Mouse (Mus musculus): ENCODE measurements around the gene Glud1. TPM values are rescaled to one million over a fixed set of nuclear protein-coding genes. Genes with fewer than 3 reads are reported as not detected.

The Glud1 gene
- polyA plus RNA-seq, 1 experiment from 2014 or later, result 54.1 TPM

DNA sequence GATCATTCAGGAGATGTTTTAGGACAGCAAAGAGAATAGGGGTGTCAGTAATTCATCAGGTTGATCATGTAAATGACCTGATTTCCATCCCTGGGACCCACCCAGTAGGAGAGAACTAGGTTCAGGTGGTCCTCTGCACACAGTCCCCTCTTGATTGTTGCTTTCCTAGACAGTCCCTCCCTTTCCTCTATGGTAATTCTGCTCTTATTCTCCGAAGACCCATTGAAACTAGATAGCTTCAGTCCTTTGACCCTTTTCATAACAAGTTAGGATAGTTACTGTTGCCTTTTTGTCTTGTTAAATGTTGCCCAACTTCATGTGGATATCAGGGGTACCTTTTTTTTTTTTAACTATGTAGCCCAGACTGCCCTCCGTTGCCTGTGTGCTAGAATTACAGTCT, 5.8 kb downstream of the Glud1 start:
- peaks cover 15% of the 10 kb centered on the region for H3K4me1 ChIP-seq (ENCODE audit: control insufficient read depth, insufficient read depth, low read length)
- H3K36me3 ChIP-seq (ENCODE audit: control insufficient read depth, insufficient read depth), result peaks cover 13% of the 10 kb centered on the region
- no peaks in the 10 kb centered on the region for H3K27me3 ChIP-seq (ENCODE audit: control insufficient read depth, insufficient read depth, low read length)
- no peak overlapping the region for H3K9ac ChIP-seq (ENCODE audit: low read length)
- 89% methylated on average over 2 of the region's 2 CpGs for WGBS
- H3K4me3 ChIP-seq (ENCODE audit: low read length), result no peak overlapping the region
- no peaks in the 10 kb centered on the region for H3K9me3 ChIP-seq (replicated peaks; ENCODE audit: control insufficient read depth, low read length)
- H3K27ac ChIP-seq (ENCODE audit: low read length), result no peak overlapping the region
- H3K4me2 ChIP-seq (ENCODE audit: low read depth, low read length), result no peak overlapping the region
- ATAC-seq (replicated peaks; ENCODE audit: extremely low read depth, insufficient read depth, low FRiP score), result no peak

DNA sequence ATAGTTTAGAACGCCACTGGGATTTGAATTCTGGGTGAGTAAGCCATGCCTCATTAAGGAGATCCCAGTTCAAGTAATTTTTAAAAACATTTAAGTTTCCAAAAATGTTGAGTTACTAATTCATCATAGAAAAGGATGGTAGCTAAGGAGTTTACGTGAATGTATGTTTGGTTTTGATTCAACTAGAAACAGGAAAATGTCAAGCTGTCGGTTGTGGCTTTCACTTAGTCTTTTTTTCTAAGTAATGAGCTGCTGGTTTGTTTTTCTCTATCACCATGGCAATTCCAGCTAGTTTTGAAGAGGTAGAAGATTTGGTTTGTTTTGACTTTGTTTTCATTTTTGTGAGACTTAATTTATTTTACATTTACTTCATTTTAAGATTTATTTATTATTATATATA, 6.9 kb downstream of the Glud1 start:
- H3K4me3 ChIP-seq (ENCODE audit: low read length), result no peak overlapping the region
- H3K9ac ChIP-seq (ENCODE audit: low read length), result no peak overlapping the region
- peaks cover 16% of the 10 kb centered on the region for H3K36me3 ChIP-seq (ENCODE audit: control insufficient read depth, insufficient read depth)
- H3K9me3 ChIP-seq (replicated peaks; ENCODE audit: control insufficient read depth, low read length), result no peaks in the 10 kb centered on the region
- WGBS, result 81% methylated on average over 3 of the region's 3 CpGs
- no peak for ATAC-seq (replicated peaks; ENCODE audit: extremely low read depth, insufficient read depth, low FRiP score)
- H3K4me1 ChIP-seq (ENCODE audit: control insufficient read depth, insufficient read depth, low read length), result peaks cover 8% of the 10 kb centered on the region
- H3K4me2 ChIP-seq (ENCODE audit: low read depth, low read length), result no peak overlapping the region
- H3K27me3 ChIP-seq (ENCODE audit: control insufficient read depth, insufficient read depth, low read length), result no peaks in the 10 kb centered on the region
- no peak overlapping the region for H3K27ac ChIP-seq (ENCODE audit: low read length)

DNA sequence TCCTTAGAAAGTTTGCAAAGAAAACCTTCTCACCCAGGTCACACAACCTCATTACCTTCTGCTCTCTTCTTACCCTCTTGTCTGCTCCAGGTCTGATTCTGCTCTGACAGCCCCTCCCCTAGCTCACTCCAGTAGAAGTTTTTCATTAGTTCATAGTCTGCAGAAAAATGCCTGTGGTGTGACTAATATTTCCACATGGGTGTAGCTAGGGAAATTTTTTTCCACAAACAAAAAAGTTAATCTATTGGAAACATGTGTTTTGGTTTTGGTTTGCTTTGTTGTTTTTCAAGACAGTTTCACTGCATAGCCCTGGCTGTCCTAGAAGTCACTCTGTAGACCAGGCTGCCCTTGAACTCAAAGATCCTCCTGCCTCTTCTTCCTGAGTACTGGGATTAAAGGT, 7.6 kb downstream of the Glud1 start:
- Histone ChIP-seq H3K27ac (ENCODE audit: low read length) (no peak overlapping the region), H3K9ac (ENCODE audit: low read length) (no peak overlapping the region), H3K9me3 (replicated peaks; ENCODE audit: control insufficient read depth, low read length) (no peaks in the 10 kb centered on the region), H3K36me3 (ENCODE audit: control insufficient read depth, insufficient read depth) (peaks cover 19% of the 10 kb centered on the region), H3K4me1 (ENCODE audit: control insufficient read depth, insufficient read depth, low read length) (peaks cover 3% of the 10 kb centered on the region), H3K27me3 (ENCODE audit: control insufficient read depth, insufficient read depth, low read length) (no peaks in the 10 kb centered on the region), H3K4me2 (ENCODE audit: low read depth, low read length) (no peak overlapping the region), H3K4me3 (ENCODE audit: low read length) (no peak overlapping the region)
- ATAC-seq (replicated peaks; ENCODE audit: extremely low read depth, insufficient read depth, low FRiP score), result no peak

DNA sequence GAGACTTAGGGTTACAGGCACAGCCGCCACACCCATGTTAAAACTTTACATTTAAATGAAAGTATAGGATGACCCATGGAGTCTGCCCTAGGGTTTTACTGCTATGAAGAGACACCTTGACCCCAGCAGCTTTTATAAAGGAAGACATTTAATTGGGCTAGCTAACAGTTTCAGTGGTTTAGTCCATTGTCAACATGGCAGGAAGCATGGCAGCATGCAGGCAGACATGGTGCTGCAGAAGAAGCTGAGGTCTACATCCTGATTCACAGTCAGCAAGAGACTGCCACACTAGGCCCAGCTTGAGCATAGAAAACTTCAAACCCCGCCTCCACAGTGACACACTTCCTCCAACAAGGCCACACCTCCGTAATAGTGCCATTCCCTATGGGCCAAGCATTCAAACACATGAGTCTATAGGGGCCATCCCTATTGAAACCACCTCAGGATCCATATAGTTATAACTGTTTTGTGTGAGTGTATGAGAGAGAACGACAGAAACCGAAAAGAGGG, 13.1 kb downstream of the Glud1 start:
- no peak overlapping the region for H3K9ac ChIP-seq (ENCODE audit: low read length)
- no peaks in the 10 kb centered on the region for H3K4me1 ChIP-seq (ENCODE audit: control insufficient read depth, insufficient read depth, low read length)
- peaks cover 41% of the 10 kb centered on the region for H3K36me3 ChIP-seq (ENCODE audit: control insufficient read depth, insufficient read depth)
- no peak for ATAC-seq (replicated peaks; ENCODE audit: extremely low read depth, insufficient read depth, low FRiP score)
- H3K27me3 ChIP-seq (ENCODE audit: control insufficient read depth, insufficient read depth, low read length), result no peaks in the 10 kb centered on the region
- H3K9me3 ChIP-seq (replicated peaks; ENCODE audit: control insufficient read depth, low read length), result no peaks in the 10 kb centered on the region
- no peak overlapping the region for H3K4me2 ChIP-seq (ENCODE audit: low read depth, low read length)
- H3K27ac ChIP-seq (ENCODE audit: low read length), result no peak overlapping the region
- H3K4me3 ChIP-seq (ENCODE audit: low read length), result no peak overlapping the region
- WGBS, result 95% methylated on average over 5 of the region's 5 CpGs

DNA sequence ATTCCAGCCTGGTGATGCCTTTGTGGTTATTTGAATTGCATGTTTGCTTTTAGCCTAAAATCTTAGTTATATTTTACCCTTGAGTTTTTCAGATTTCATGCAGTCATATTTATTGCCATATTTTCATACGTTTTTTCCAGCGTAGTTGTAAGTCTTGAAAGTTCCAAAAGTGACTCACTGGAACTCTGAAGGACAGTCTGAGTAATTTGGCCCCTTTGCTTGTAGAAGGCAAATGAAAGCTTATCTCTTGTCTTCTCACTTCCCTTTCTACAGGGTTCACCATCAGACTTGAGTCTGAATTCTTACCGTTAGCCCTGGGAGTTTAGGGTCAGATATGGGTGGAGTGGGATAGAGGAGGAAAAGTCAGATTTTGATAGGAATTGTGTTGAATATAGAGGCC, 16.1 kb downstream of the Glud1 start:
- no peaks in the 10 kb centered on the region for H3K27me3 ChIP-seq (ENCODE audit: control insufficient read depth, insufficient read depth, low read length)
- no peak overlapping the region for H3K4me2 ChIP-seq (ENCODE audit: low read depth, low read length)
- no peaks in the 10 kb centered on the region for H3K4me1 ChIP-seq (ENCODE audit: control insufficient read depth, insufficient read depth, low read length)
- H3K9ac ChIP-seq (ENCODE audit: low read length), result no peak overlapping the region
- peaks cover 42% of the 10 kb centered on the region for H3K36me3 ChIP-seq (ENCODE audit: control insufficient read depth, insufficient read depth)
- 83% methylated on average over 3 of the region's 3 CpGs for WGBS
- H3K4me3 ChIP-seq (ENCODE audit: low read length), result no peak overlapping the region
- no peaks in the 10 kb centered on the region for H3K9me3 ChIP-seq (replicated peaks; ENCODE audit: control insufficient read depth, low read length)
- H3K27ac ChIP-seq (ENCODE audit: low read length), result no peak overlapping the region
- no peak for ATAC-seq (replicated peaks; ENCODE audit: extremely low read depth, insufficient read depth, low FRiP score)

DNA sequence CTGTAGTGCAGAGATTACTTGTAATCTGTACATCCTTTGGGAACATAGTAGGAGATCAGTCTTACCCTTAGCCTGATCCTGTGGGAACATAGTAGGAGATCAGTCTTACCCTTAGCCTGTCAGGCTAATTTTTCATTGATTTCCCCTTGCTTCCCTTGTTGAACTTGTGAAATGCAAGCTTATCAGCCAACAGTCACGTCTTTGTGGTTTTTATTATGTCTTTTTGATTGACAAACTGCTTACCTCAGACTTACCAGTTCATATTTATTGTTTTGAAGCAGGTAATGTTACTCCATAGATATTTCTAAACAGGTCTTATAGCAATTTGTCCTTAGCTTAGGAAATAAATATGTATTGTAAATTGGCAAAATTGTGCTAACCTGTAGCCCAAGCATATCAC, 17.1 kb downstream of the Glud1 start:
- Histone ChIP-seq H3K9ac (ENCODE audit: low read length) (no peak overlapping the region), H3K27ac (ENCODE audit: low read length) (no peak overlapping the region), H3K27me3 (ENCODE audit: control insufficient read depth, insufficient read depth, low read length) (no peaks in the 10 kb centered on the region), H3K4me1 (ENCODE audit: control insufficient read depth, insufficient read depth, low read length) (no peaks in the 10 kb centered on the region), H3K4me2 (ENCODE audit: low read depth, low read length) (no peak overlapping the region), H3K9me3 (replicated peaks; ENCODE audit: control insufficient read depth, low read length) (no peaks in the 10 kb centered on the region), H3K4me3 (ENCODE audit: low read length) (no peak overlapping the region), H3K36me3 (ENCODE audit: control insufficient read depth, insufficient read depth) (peaks cover 47% of the 10 kb centered on the region)
- ATAC-seq (replicated peaks; ENCODE audit: extremely low read depth, insufficient read depth, low FRiP score), result no peak
- WGBS, result 77% methylated on average over 1 of the region's 1 CpGs

DNA sequence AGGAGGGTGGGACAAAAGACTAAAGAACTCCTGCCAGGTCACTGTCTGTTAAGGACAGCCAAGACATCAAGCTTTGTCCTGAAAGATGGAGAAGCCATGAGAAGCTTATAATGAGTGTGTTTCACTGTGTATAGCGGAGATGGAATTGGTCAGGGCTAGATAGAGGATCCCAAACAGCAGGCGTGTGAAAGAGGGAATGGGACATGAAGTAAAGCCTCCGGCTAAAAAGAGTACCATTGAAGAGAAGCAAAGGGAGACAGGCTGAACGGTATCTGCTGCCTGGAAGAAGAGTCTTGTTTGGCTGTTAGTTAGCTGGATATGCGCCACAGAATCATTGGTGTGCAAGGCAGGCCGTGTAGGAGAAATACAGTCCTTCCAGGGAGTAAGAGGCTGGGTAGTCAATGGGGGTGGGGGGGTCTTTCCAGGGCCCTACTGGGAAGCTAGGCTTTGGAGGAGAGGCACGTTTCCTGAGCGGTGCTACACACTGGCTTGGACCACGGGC, 20.2 kb downstream of the Glud1 start:
- WGBS, result 91% methylated on average over 9 of the region's 9 CpGs
- Histone ChIP-seq H3K4me2 (ENCODE audit: low read depth, low read length) (no peak overlapping the region), H3K4me3 (ENCODE audit: low read length) (no peak overlapping the region), H3K36me3 (ENCODE audit: control insufficient read depth, insufficient read depth) (peaks cover 45% of the 10 kb centered on the region), H3K9me3 (replicated peaks; ENCODE audit: control insufficient read depth, low read length) (no peaks in the 10 kb centered on the region), H3K27me3 (ENCODE audit: control insufficient read depth, insufficient read depth, low read length) (no peaks in the 10 kb centered on the region), H3K9ac (ENCODE audit: low read length) (no peak overlapping the region), H3K4me1 (ENCODE audit: control insufficient read depth, insufficient read depth, low read length) (no peaks in the 10 kb centered on the region), H3K27ac (ENCODE audit: low read length) (no peak overlapping the region)
- ATAC-seq (replicated peaks; ENCODE audit: extremely low read depth, insufficient read depth, low FRiP score), result no peak

DNA sequence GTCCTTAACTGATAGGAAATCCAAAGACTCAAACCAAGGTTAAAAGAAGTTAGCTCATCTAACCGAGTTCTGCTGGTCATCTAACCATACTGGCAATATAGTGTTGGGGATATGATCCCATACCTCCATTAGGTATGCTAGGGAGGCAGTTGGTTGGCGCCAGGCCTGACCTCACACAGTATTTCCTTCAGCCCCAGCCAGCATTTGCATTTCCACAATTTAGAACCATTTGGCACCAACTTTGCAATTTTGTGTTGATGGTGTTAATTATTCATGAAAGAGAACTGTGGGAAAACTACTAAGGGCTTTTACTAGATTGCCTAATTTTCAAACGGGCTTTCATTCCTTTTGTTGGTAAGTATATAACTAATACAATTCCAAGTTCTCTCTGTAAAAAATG, 21.4 kb downstream of the Glud1 start:
- H3K4me1 ChIP-seq (ENCODE audit: control insufficient read depth, insufficient read depth, low read length), result no peaks in the 10 kb centered on the region
- no peak for ATAC-seq (replicated peaks; ENCODE audit: extremely low read depth, insufficient read depth, low FRiP score)
- no peak overlapping the region for H3K4me2 ChIP-seq (ENCODE audit: low read depth, low read length)
- no peaks in the 10 kb centered on the region for H3K27me3 ChIP-seq (ENCODE audit: control insufficient read depth, insufficient read depth, low read length)
- no peaks in the 10 kb centered on the region for H3K9me3 ChIP-seq (replicated peaks; ENCODE audit: control insufficient read depth, low read length)
- H3K27ac ChIP-seq (ENCODE audit: low read length), result no peak overlapping the region
- no peak overlapping the region for H3K4me3 ChIP-seq (ENCODE audit: low read length)
- no peak overlapping the region for H3K9ac ChIP-seq (ENCODE audit: low read length)
- 86% methylated on average over 3 of the region's 3 CpGs for WGBS
- peaks cover 54% of the 10 kb centered on the region for H3K36me3 ChIP-seq (ENCODE audit: control insufficient read depth, insufficient read depth)

DNA sequence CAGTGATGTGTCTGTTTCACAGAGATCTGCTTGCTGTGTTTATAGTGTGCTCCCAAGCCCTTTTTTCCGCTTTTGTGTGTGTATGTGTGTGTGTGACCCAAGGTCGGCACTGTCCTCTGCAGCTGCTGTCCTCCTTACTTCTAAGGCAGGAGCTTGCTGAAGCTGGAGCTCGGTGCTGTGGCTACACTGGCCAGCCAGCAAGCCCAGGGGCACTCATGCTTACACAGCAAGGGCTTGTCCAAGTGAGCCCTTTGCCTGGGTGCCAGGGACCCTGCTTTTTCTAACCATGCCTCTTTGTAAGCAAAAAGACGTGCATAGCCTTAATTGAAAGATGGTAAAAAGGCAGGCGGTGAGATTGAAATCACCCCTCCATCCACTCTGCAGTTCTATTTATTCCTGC, 21.9 kb downstream of the Glud1 start:
- WGBS, result 89% methylated on average over 5 of the region's 5 CpGs
- H3K27me3 ChIP-seq (ENCODE audit: control insufficient read depth, insufficient read depth, low read length), result no peaks in the 10 kb centered on the region
- no peaks in the 10 kb centered on the region for H3K9me3 ChIP-seq (replicated peaks; ENCODE audit: control insufficient read depth, low read length)
- ATAC-seq (replicated peaks; ENCODE audit: extremely low read depth, insufficient read depth, low FRiP score), result no peak
- H3K36me3 ChIP-seq (ENCODE audit: control insufficient read depth, insufficient read depth), result peaks cover 55% of the 10 kb centered on the region
- H3K4me2 ChIP-seq (ENCODE audit: low read depth, low read length), result no peak overlapping the region
- H3K4me3 ChIP-seq (ENCODE audit: low read length), result no peak overlapping the region
- H3K4me1 ChIP-seq (ENCODE audit: control insufficient read depth, insufficient read depth, low read length), result no peaks in the 10 kb centered on the region
- H3K9ac ChIP-seq (ENCODE audit: low read length), result no peak overlapping the region
- no peak overlapping the region for H3K27ac ChIP-seq (ENCODE audit: low read length)

DNA sequence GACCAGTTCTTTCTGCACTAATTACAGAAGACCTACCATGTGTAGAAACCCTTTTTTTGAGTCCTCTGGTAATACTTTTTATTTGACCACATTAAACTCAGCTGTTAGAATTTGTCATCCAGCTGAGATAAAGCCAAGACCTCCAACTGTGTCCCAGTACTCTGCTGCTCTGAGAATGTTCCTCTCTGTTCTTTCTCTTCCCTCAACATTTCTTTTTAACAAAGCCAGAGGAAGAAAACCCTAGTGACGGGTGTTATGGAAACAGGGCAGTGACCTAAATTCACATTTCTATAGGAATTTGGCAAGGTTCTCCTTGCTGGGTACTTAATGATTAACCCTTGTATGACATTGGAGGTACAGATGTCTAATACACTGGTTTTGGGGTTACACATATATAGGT, 28.9 kb downstream of the Glud1 start:
- no peaks in the 10 kb centered on the region for H3K9me3 ChIP-seq (replicated peaks; ENCODE audit: control insufficient read depth, low read length)
- WGBS, result 74% methylated on average over 1 of the region's 1 CpGs
- H3K36me3 ChIP-seq (ENCODE audit: control insufficient read depth, insufficient read depth), result peaks cover 50% of the 10 kb centered on the region
- H3K9ac ChIP-seq (ENCODE audit: low read length), result no peak overlapping the region
- no peak overlapping the region for H3K27ac ChIP-seq (ENCODE audit: low read length)
- no peak for ATAC-seq (replicated peaks; ENCODE audit: extremely low read depth, insufficient read depth, low FRiP score)
- H3K4me1 ChIP-seq (ENCODE audit: control insufficient read depth, insufficient read depth, low read length), result no peaks in the 10 kb centered on the region
- H3K4me3 ChIP-seq (ENCODE audit: low read length), result no peak overlapping the region
- no peaks in the 10 kb centered on the region for H3K27me3 ChIP-seq (ENCODE audit: control insufficient read depth, insufficient read depth, low read length)
- no peak overlapping the region for H3K4me2 ChIP-seq (ENCODE audit: low read depth, low read length)

Data from heart, embryonic 16.5 days (tissue).